Mouse (Mus musculus): ENCODE measurements around the gene Gm16253. TPM values are rescaled to one million over a fixed set of nuclear protein-coding genes. Genes with fewer than 3 reads are reported as not detected.
A peak's percentile ranks its signal among the peaks of the same experiment; 100 is the strongest.

The Gm16253 gene
- polyA plus RNA-seq, 1 experiment: not detected

DNA sequence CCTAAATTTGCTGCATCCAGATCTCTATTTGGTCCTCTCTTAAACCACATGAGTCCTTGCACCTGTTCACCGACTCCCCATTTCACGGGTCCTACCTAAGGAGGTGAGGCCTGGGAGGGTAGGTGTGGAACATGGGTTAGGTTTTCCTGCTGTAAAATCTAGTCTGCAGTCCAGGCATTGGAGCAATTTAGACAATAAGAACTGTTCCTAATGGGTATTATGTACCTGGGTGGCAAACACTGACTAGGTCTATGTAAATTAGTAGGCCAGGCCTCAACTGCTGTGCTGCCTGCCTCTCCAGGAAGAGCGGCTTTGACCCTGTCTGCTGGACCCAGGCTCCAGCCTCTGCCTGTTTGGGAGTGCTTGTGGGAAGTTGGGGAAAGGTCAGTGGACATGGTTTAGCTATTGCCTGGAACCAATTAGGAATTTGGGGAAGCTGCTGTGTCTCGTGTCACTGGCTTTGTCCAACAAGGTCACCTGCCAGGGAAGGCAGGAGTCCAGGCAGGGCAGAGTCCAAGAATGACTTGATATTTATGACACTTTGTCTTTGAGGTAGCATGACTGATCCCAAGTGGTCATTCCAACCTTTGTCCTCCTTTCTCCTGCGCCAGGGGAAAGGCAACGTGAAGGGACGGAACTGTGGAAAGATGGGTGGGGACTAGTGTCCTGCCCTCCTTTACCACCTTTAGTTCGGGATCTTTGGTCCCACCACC is 1.4 kb upstream of the Gm16253 start:
- Histone ChIP-seq H3K4me1 (ENCODE audit: control insufficient read depth, insufficient read depth, low read length) (peaks cover 18% of the 10 kb centered on the region), H3K27ac (ENCODE audit: insufficient read depth, low read depth, low read length) (no peak overlapping the region), H3K4me3 (ENCODE audit: insufficient read depth, low read depth, low read length) (no peak overlapping the region)
- no peak for TF ChIP-seq POLR2A (IDR thresholded peaks at IDR 0.05; ENCODE audit: insufficient read depth, low read depth, low read length)
- no peak for TF ChIP-seq CTCF (IDR thresholded peaks at IDR 0.05; ENCODE audit: insufficient read depth, low read depth, low read length)
- 95% methylated on average over 8 of the region's 8 CpGs for WGBS

DNA sequence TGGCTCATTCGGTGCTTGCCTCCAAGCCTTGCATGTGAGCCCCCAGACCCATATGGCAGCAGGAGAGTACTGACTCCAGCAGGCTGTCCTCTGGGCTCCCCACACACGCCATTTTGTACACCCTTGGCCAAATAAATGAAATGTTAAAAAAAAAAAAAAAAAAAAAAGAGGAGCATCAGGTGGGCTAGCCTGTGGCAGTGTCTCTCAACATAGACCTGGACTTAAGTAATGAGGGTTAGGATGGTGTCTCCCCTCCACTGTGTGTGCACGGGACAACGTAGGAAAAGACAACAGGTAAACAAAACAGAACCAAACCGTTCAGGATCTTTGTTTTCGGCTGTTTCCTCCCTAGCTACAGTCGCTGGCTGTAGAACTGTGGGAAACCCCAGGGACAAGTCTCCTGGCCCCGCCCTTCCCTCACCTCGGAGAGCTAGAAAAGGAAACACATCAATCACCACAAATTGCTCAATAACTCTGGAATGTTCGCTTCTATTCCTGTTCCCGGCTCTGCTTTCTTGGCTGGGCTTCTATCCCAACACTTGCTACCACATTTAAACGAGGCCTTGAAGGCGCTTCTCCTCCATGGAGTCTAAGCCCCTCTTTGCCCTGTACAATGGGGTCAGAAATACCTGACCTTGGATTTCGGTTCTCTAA is 652 bp upstream of the Gm16253 start:
- Histone ChIP-seq H3K27ac (ENCODE audit: insufficient read depth, low read depth, low read length) (peak overlapping the region; percentile 50), H3K4me3 (ENCODE audit: insufficient read depth, low read depth, low read length) (peak overlapping the region; percentile 15; the same call in 1 of the 2 replicates), H3K4me1 (ENCODE audit: control insufficient read depth, insufficient read depth, low read length) (peaks cover 18% of the 10 kb centered on the region)
- TF ChIP-seq CTCF (IDR thresholded peaks at IDR 0.05; ENCODE audit: insufficient read depth, low read depth, low read length) (no peak), POLR2A (IDR thresholded peaks at IDR 0.05; ENCODE audit: insufficient read depth, low read depth, low read length) (no peak)
- 63% methylated on average over 14 of the region's 14 CpGs for WGBS

DNA sequence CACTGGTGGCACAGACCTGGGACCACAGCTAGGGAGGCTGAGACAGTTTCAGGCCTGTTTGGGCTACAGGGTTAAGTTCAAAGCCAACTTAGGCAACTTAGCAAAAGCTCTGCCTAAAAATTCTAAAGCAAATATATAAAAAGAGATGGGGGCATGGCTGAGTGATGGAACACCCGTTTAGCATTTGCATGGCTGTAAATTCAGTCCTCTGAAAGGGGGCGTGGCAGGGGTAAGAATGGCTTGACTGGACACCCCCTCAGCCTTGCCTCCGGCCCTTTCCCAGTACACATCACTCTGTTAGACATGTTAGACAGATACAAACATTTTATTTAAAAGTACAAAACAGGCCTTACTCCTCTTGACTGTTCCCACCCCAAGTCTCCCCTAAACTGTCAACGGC is 782 bp downstream of the Gm16253 start:
- 73% methylated on average over 4 of the region's 4 CpGs for WGBS

DNA sequence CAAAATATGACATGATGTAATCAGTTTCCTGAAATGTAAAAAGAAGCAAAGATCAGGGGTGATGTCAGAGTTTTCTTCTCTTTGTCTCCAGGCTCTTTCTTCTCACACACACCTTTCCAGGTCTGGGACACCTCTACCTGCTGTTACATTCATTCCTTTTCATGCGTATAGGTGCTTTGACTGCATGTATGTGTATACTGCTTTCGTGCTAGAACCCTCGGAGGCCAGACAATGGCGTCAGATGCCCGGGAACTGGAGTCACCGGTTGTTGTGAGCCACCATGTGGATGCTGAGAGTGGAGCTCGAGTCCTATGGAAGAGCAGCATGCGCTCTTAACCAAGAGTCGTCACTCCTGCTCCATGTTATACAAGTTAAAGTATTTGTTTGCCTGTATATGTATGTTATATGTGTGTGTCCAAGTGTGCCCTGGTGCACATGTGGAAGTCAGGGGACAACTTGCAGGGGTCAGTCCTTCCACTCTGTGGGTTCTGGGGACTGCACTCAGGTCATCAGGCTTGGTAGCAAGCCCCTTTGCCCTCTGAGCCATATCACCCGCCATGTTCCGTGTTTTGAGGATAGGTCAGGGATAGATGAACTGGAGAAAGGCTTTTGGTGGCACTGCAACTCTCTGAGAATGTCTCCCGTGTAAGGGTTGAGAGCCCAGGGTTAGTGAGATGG is 1.9 kb downstream of the Gm16253 start:
- H3K4me3 ChIP-seq (ENCODE audit: insufficient read depth, low read depth, low read length): no peak overlapping the region
- WGBS: 82% methylated on average over 12 of the region's 12 CpGs

More for the DNA sequence above, 782 bp downstream of the Gm16253 start:
- Histone ChIP-seq H3K4me1 (ENCODE audit: control insufficient read depth, insufficient read depth, low read length) (peaks cover 16% of the 10 kb centered on the region), H3K4me3 (ENCODE audit: insufficient read depth, low read depth, low read length) (no peak overlapping the region), H3K27ac (ENCODE audit: insufficient read depth, low read depth, low read length) (peak overlapping the region; percentile 91)
- TF ChIP-seq POLR2A (IDR thresholded peaks at IDR 0.05; ENCODE audit: insufficient read depth, low read depth, low read length): no peak
- TF ChIP-seq CTCF (IDR thresholded peaks at IDR 0.05; ENCODE audit: insufficient read depth, low read depth, low read length): no peak

DNA sequence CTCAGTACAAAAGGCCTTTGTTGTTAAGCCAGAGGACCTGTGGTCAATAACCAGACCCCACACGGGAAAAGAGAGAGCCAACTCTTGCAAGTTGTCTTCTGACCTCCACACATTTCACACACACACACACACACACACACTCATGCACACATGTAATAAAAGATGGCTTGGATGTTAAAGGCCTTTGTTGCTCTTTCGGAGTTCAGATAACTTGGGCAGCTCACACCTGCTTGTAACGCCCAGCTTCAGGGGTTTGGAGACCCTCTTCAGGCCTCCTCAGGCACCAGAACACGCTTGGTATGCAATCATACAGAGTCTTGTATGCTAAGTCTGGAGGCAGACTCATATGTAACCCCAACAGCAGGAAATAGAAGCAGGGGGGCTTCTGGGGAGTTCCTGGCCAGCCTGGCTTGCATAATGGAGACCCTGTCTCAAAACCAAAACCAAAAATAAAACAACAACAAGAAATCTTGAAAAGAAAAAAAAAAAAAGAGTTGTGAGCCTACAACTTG is 2.5 kb downstream of the Gm16253 start:
- WGBS: 77% methylated on average over 4 of the region's 4 CpGs
- 0 out of 2 replicates have a peak overlapping the region, but pooled peaks have one; percentile 8 for H3K27ac ChIP-seq (ENCODE audit: insufficient read depth, low read depth, low read length)

More for the DNA sequence above, 1.9 kb downstream of the Gm16253 start:
- Histone ChIP-seq H3K4me1 (ENCODE audit: control insufficient read depth, insufficient read depth, low read length) (peaks cover 16% of the 10 kb centered on the region), H3K27ac (ENCODE audit: insufficient read depth, low read depth, low read length) (0 out of 2 replicates have a peak overlapping the region, but pooled peaks have one; percentile 8)
- TF ChIP-seq POLR2A (IDR thresholded peaks at IDR 0.05; ENCODE audit: insufficient read depth, low read depth, low read length) (no peak), CTCF (IDR thresholded peaks at IDR 0.05; ENCODE audit: insufficient read depth, low read depth, low read length) (no peak)

DNA sequence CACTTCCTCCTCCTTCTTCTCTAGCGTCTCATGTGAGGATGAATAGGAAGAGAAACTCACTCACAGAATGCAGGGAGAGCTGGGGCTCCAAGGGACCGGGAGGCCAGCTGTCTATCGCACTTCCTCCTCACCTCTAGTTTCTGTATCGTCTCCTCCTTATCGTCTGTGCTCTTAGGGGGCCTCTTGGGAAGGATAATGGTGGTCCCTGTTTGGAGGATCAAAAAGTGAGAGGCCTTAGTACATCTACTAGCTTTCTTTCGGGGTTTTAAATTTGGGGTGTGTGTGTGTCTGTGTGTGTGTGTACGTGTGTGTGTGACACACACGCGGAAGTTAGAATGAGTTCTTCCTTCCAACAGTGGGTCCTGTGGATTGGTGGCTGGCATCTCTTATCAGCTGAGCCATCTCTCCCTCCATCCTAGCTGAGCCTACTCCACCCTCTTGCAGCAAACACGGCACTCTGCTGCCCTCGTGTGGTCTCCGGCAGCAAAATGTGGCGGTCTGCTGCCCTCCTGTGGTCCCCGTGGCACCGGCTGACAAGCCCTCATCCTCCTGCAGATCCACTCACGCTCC is 3.2 kb downstream of the Gm16253 start:
- 9% methylated on average over 16 of the region's 16 CpGs for whole genome bisulfite sequencing
- Histone ChIP-seq H3K4me1 (ENCODE audit: control insufficient read depth, insufficient read depth, low read length) (peaks cover 16% of the 10 kb centered on the region), H3K27ac (ENCODE audit: insufficient read depth, low read depth, low read length) (no peak overlapping the region), H3K4me3 (ENCODE audit: insufficient read depth, low read depth, low read length) (peak overlapping the region; percentile 34)
- TF ChIP-seq CTCF (IDR thresholded peaks at IDR 0.05; ENCODE audit: insufficient read depth, low read depth, low read length): peak; percentile 100
- no peak for TF ChIP-seq POLR2A (IDR thresholded peaks at IDR 0.05; ENCODE audit: insufficient read depth, low read depth, low read length)

More for the DNA sequence above, 2.5 kb downstream of the Gm16253 start:
- Histone ChIP-seq H3K4me1 (ENCODE audit: control insufficient read depth, insufficient read depth, low read length) (peaks cover 16% of the 10 kb centered on the region), H3K4me3 (ENCODE audit: insufficient read depth, low read depth, low read length) (no peak overlapping the region)
- no peak for TF ChIP-seq CTCF (IDR thresholded peaks at IDR 0.05; ENCODE audit: insufficient read depth, low read depth, low read length)
- no peak for TF ChIP-seq POLR2A (IDR thresholded peaks at IDR 0.05; ENCODE audit: insufficient read depth, low read depth, low read length)

DNA sequence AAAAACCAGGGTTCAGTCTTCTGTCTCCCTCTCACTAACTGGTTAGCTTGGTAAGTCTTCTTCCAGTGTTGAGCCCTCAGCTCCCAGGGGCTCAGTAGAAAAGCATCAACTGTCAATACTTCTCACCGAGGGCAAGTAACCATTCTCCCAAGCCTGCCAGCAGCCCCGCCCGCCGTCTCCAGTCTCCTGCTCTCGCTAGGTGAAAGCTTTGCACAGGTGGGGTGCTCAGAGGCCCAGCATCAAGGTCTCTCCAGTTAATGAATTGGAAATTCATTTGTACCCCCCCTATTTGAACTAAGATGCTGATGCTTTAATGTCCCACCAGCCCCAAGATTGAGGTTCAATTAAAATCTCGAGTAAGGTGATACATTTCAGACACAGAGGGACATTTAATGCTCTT is 4.4 kb downstream of the Gm16253 start:
- TF ChIP-seq CTCF (IDR thresholded peaks at IDR 0.05; ENCODE audit: insufficient read depth, low read depth, low read length): no peak
- no peak for TF ChIP-seq POLR2A (IDR thresholded peaks at IDR 0.05; ENCODE audit: insufficient read depth, low read depth, low read length)

DNA sequence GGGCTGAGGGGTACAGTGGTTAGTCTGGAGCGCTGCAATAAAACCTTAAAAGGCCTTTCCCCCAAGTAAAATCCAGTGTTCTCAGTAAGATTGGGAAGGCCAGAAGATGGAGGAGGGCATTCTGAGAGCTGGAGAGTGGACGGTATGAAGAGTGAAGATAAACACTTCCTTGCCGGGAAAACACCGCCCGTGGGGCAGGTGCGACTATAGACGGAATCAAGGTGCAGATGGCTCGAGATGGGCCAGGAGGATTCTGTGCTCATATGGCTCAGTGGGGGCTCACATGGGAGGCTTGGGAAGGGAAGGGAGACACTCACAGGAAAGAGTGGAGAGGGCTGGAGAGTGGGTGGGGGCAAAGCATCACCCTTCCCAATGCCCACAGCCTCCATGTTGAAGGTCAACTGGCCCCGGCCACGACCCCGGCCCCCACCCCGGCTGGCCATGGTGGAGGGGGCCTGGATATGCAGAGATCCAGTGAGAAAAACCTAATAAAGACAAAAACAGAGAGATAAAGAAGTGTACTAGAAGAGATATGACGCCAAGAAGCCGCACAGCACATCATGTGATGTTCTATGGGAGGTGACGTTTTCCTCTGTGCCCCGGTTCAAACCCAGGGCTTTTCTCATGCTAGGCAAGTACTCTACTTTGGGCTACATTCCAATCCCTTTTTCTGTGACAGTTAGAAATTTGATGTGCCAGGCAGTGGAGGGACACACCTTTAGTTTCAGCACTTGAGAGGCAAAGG is 5.2 kb downstream of the Gm16253 start:
- Histone ChIP-seq H3K4me3 (ENCODE audit: insufficient read depth, low read depth, low read length) (no peak overlapping the region), H3K27ac (ENCODE audit: insufficient read depth, low read depth, low read length) (no peak overlapping the region), H3K4me1 (ENCODE audit: control insufficient read depth, insufficient read depth, low read length) (peaks cover 5% of the 10 kb centered on the region)
- WGBS: 90% methylated on average over 16 of the region's 16 CpGs
- TF ChIP-seq POLR2A (IDR thresholded peaks at IDR 0.05; ENCODE audit: insufficient read depth, low read depth, low read length): no peak
- TF ChIP-seq CTCF (IDR thresholded peaks at IDR 0.05; ENCODE audit: insufficient read depth, low read depth, low read length): no peak

More for the DNA sequence above, 4.4 kb downstream of the Gm16253 start:
- 75% methylated on average over 6 of the region's 6 CpGs for WGBS
- Histone ChIP-seq H3K27ac (ENCODE audit: insufficient read depth, low read depth, low read length) (no peak overlapping the region), H3K4me1 (ENCODE audit: control insufficient read depth, insufficient read depth, low read length) (peaks cover 12% of the 10 kb centered on the region), H3K4me3 (ENCODE audit: insufficient read depth, low read depth, low read length) (no peak overlapping the region)
